Mouse (Mus musculus): ENCODE data around the gene Braf. TPM values are rescaled to one million over a fixed set of nuclear protein-coding genes. Genes with fewer than 3 reads are reported as not detected.

Gene Braf
- total RNA-seq, 4 experiments from 2014 or later, result 34.1 to 50.0 (median 43.8) TPM

DNA sequence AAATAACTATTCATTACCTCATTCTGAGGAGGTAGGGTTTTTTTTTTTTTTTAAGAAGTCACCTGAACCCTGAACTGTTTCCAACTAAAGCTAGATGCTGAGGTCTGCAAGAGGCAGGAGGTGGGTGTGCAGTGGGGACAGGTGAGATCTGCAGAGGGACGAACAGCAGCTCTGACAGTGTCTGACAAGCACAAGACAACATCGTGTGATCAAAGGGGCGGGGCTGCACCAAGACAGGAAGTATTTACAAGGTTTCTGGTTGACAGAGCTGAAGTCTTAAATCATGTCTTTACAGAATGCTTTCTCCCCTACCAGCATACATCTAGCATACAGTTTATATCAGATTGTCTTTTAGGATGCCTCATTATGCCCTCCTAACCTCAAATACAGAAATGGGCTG is 118.4 kb downstream of the Braf start:
- no peak for DNase-seq

DNA sequence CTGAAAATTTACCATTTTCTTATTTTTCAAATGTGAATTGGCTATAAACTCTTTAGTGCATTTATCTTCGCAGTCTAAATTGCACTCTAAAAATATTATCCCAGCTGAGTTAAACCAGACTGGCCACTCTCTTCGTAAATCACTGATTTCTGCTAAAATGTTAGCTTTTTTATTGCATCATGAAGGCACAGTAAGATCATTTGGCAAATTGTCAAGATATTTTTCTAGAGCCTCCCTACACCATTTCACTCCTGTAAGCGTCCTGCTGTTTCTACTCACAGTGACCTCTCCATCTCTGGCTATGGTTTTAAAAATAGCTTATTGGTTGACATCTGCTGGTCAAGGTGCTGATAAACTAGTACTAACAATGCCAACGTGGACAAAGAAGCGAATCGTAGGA is 119.2 kb downstream of the Braf start:
- DNase-seq, result no peak

DNA sequence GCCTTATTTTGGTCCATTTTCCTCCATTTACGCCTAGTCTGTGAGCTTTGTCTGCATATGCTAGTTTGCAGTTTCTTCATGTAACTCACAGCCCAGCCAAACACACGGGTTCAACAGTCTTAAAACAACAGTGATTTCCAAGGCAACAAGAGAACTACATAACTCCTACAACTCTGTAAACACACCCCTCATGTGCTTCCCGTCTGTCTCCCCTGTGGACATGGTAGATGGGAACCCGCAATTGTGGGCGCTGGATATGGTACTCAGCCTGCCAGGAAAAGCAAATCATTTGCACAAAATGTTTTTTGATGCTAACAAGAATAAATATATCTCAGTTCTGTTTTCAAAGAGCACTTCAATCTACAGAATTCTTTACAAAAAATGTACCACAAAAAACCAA is 120.7 kb downstream of the Braf start:
- DNase-seq, result no peak

DNA sequence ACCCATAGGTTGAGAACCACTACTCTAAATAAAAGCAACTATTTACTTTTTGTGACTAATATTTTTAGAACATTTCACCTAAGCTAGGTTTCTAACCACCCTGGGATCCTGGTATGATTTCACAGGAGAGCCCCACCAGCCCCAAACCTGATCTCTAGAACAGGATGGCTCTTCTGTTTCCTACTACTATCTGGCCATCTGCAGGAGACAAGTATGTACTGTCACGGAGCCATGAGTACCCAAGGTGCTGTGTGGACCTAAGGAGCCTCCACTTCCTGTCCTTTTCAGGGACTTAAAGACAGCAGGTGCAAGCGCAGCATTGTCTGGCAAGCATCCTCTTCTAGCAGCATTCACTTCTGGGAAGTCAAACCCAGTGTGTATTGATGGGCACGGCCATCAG is 123.4 kb downstream of the Braf start:
- DNase-seq, result no peak

DNA sequence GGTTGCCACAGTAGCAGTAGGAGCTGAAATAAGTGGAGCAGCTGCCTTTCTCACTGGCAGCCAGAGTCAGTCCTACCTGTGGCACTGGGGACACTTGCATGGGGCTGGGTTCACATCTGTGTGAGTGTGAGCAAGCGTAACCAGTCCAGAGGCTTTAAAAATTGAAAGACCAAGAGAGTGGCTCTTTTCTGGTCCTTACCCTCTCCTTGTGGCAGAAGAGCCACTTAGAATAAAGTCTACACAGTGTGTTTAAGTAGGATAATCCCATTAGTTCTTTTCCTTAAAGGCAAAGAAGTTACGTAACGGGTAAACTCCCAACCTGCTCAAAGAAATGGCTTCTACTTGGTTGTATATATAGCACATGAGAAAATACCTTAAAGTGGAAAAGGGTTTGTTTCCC is 124.4 kb downstream of the Braf start:
- DNase-seq, result no peak

DNA sequence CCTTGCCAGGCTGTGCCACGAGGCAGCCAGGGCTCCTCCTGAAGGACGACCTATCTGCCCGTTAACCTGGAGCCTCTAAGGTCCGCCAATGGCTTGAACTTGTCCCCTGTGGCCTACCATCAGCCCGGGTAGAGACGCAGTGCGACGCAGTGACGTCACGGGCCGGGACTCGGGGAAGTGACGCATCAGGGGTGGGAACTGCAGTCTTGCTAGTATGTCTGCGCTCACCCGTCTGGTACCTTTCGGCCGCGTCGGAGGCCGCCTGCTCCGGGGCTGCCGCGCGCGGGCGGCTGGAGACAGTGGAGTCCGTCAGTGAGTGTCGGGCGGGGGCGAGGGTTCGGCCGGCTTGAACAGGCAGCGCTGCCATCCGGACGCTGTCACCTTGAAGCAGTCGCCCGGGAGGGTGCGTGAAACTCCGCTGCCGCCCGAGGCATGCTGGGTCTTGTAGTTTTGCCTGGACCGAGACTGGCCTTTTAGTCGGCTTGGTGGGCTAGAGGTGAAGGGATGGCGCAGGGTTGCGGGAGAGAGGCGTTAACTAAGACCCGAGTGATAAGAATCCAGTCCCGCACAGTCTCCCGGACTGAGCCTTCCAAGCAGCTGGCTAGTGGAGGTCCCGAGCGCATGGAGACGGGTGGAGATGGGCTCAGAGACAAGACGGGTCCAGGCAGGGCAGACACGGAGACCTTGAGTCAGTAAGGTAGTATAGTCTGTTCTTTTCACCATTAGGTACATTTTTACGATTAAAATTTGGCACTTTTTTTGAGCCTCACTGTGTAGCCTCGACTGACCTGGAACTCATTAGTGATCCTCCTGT is 132.7 kb downstream of the Braf start, which contains the start of gene Ndufb2:
Gene Ndufb2, plus strand, starts transcription at position 174 of the 814 bp plus-strand sequence.
- DNase-seq, result peak; percentile 93

DNA sequence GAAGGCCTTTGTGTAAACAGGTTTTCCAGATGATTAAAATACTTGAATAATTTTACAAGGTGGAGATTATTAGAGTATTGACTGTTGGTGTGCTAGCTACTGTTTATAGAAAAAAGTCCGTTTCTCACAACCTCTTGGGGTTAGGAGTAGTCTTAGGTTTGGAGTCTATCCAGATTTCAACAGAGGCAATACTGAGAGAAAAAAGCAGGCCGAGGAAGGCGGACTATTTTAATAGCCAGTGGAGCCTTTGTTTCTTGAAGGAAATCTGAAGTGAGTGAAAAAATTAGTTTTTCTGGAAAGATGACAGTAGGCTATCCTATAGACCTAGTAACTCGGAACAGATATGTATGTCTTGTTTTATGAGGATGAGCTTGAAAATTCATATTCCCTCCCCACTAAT is 133.8 kb downstream of the Braf start:
- DNase-seq, result no peak

DNA sequence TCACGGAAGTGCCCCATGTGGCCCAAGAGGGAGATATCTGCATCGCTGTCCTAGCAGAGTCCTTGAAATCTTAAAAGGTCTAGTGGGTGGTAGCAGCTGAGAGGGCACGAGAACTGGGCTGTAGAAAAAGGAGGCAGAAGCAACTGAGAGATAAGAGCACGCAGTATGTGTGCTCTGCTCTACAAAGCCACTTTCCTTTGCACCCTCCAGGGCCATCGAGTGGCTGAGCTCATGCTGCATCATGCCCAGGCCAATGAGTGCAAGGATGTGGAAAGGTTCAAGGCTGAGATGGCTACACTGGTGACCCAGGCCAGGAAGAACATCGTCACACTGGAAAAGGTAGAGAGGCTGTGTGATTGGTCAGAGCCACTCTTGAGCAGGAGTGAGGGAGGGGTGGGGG is 139.7 kb downstream of the Braf start, which contains the start of gene Gm42420:
Gene Gm42420, plus strand, starts transcription at position 237 of the 400 bp plus-strand sequence.
- peak; percentile 27 for DNase-seq

DNA sequence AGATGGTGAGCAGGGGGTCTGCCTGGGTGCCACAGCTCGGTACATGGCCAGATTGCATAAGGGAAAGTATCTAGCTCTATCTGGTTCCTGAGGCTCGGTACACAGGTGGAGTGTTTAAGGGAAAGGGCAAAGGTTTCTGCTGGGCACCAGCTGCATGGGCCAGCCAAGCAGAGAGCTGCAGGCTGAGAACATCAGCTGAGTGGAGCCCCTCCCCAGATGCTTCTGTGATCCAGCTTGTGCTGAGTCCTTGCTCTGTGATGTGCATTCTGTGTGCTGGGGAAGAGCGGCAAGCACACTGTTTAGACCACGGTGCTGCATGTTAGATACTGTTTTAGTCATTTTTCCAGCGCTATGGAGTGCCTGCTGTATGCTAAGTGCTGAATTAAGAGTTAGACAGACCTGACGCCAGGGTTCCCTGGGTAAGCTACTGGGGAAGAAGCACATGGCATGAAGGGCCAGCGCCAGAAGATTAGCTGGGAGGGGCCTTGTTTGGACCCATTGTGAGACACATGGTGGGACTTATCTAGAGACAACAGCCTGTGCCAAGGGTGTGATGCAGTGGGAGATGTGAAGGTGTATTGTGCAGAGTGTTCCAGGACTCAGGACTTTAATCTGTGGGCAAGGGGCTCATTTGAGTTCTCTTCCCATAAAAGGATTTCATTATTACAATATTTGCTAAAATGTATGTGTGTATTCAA is 144.0 kb downstream of the Braf start:
- no peak for DNase-seq

DNA sequence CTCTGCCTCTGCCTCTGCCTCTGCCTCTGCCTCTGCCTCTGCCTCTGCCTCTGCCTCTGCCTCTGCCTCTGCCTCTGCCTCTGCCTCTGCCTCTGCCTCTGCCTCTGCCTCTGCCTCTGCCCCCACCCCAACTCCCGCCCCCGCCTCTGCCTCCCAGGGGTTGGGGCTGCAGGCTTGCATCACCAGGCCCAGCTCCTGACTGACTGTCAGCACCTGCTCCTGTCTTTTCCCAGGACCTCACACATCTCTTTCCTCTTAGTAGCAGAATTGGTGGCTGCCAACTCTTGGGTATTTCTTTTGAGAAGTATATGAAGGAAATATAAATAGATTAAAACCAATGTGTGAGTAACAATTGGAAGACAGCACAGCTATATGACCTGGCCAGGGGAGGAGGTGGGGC is 144.7 kb downstream of the Braf start:
- no peak for DNase-seq

DNA sequence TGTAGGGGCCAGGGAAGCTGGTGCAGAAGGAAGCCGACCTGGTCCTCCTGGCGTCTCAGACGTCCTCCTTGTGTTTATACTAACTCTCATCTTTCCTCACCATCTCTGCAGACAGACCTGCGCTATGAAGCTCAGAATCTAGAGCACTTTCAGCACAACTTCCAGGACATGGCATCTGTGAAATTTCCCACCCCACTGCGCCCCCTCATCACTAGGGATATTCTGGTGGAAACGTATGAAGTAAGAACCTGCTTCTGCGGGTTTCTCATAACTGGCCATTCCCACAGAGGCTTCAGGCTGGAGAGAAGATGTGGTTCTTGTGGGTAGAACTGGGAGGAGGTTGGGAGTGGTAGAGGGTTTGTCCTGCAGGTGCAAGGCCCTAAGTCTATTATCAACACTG is 145.7 kb downstream of the Braf start:
- DNase-seq, result no peak

DNA sequence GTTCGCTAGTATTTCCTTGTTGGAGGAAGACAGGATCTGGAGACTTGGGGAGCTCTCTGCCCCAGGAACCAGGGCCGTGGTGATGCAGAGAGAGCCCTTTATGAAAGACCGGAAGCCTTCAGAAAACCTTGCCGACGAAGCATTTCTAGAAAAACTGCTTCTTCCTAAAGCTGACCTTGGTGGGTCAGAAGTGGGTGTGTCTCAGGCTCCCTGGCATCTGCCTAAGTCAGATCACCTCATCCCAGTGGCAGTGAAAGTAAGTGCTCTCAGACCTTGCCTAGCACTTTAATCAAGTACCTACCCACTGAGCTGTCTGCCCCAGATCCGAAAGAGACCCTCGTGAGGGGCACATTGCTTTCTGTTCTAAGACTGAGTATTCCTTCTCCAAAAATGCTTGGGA is 150.3 kb downstream of the Braf start:
- DNase-seq, result no peak

DNA sequence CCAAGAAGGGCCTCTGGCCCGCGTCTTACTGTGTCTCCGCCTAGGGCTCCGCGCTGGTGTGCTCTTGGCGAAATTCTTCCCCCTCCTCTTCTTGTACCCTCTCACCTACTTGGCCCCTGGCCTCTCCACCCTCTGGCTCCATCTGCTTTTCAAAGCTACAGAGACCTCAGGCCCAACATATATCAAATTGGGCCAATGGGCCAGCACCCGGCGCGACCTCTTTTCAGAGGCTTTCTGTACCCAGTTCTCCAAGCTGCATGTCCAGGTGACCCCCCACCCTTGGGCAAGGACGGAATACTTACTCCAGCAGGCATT is 150.8 kb downstream of the Braf start:
- DNase-seq, result no peak

DNA sequence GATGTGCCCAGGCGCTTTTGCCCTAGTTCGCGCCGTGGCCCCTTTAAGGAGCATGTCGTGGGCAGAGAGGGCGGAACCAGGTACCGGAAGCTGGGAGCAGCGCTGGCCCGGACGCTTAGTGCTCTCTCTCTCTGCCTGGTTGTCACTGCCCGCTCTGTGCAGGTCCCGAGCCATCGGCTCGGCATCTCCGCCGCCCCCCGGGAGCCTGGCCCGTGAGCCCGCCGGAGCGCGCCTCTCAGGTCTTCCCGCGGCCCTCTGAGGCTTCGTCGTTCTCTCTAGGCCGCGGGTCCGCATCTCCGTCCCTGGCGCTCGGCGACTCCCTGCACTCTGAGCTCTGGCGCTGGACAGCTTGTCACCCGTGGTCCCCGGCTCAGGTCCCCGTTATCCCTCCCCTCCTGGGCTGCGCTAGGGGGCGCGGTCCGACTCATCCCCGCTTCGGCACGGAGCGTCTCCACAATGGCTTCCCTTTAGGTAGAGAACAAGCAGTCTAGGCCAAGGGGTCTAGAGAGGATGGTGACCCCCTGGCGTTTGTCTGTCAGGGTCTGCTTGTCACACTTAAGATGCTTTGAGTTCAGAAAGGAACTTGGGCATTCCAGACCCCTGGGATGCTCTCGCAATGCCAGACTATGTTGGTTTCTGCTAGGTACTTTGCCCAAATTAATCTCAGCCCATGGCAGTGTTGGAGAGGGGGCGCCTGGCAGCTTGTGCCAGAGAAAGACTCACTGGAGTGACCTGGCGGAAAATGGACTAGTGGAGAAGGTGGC is 151.3 kb downstream of the Braf start, which contains the start of gene Adck2:
Gene Adck2, plus strand, starts transcription at position 83 of the 764 bp plus-strand sequence.
- peak; percentile 75 for DNase-seq

DNA sequence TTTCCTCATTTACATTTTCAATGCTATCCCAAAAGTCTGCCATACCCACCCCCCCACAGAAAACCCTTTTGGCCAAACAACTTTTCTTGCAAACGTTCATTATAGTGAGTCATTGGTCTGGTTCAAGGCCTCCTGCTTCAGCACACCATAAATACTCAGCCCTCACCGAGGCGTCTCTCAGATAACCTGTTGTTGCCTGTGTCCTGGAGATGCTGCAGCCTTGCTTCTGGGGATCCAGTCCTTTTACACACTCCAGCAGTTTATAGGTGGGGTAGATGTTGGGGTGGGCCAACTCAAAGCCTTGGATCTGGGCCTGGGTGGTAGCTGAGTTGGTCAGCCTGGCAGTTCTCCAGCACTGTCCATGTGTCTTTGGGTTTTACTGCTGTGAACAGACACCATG is 154.8 kb downstream of the Braf start:
- DNase-seq, result peak; percentile 43

DNA sequence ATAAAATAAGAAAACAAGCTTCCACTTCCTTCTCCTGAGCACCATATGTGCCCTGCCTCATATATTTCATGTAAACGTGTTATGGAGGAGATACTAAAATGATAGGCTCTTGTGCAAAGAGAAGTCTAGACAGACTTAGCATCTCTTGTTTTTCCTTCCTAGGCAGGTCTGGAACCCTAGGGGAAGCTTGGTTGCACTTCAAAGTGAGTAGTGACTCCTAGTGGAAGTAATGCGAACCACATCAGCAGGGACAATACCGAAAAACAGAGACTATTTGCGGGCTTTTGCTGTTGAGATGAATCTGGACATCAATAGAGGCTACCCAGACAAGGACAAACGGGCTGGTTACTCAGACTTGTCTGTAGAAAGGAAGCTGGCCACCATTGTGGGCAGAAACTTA is 157.7 kb downstream of the Braf start:
- no peak for DNase-seq

DNA sequence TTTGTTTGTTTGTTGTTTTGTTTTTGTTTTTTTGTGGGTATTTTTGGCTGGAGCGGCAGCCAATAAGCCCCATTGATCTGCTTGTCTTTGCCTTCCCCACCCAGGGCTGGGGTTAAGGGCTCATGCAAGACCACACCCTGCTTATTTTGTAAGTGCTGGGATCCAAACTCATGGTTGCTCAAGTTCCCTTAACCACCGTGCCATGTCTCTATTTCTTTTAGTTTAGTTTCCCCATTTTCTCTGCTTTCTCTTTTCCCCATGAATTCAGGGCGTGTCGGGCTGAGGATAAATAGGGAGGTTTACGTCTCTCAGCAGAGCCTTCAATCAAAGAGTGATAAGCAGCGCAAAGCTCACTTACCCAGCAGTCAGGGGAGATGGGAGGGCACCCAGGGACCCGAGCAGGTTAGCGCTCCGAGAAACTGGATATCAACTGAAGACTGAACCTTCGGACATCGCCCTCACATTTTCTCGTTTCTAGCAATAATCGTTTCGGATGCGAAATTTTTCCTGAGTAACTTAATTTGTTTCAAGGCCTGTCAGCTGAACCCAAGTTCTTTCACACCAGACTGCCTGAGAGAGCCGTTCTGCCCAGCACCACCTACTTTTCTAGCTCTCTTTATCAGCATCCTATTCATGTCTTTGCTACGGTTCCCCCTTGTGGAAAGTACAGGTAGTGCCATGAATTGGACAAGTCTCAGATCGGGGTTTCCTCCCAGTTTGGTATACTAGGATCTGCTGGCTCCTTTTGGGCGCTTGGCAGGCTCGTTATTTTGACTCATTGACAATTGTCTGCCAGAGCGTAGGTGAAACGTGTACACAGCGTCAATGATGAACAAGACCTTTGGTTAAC is 162.9 kb downstream of the Braf start:
- peak; percentile 68 for DNase-seq

DNA sequence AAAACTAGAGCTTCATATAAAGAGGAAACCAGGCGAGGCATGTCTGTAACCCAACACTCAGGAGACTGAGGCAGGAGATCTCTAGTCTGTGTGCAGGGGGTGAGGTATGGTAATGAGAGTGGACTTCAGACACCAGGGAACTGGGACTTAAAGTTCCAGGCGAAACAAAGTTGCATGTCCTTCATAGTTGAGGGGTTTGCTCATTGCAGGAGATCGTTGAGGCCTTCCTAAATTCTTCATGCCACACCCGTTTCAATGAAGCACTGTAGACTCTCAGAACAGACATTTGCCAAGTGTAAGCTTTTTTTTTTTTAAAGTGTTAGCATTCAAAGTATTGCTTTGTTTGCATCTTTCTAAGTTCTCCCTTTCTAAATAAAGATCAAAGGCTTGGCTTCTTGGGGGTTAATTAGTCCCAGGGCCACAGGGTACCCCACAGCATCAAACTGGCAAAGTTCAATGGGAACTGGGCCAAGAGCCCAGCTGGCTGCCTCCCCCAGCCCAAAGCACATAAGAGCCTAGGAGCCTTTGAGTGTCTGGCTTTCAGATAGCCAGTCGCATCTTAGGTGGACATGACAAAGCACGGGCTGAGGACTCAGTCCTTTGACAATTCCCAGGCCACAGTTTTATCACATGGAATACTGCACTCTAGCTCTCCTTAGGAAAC is 165.9 kb downstream of the Braf start:
- no peak for DNase-seq

DNA sequence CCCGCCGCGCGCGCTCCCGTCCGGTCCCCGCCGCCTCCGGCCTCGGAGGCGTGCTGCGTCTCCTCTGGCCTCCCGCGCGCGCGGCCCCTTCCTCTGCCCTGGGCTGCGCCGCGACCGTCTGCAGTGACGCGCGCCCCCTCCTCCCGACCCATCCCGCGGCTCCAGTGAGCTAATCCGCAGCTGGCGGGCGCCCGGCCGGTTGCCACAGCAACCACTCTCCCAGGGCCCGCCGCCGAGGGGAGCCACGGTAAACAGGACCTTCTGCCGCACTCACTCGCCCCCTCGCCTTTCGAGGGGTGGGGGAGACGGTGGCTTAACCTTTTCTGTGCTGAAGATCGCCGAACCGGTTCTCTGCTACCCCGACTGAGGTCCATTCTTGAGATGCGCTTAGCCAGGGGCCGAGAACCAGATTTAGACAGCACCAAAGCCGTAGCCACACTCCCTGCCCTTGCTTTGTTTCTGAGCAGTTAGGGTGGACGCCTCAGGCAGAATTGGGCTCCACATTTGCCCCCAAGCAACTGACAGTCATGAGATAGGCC is 167.5 kb downstream of the Braf start, which contains the start of gene Dennd2a:
Gene Dennd2a, minus strand, starts transcription at position 145 of the 539 bp plus-strand sequence.
- DNase-seq, result peak; percentile 35

DNA sequence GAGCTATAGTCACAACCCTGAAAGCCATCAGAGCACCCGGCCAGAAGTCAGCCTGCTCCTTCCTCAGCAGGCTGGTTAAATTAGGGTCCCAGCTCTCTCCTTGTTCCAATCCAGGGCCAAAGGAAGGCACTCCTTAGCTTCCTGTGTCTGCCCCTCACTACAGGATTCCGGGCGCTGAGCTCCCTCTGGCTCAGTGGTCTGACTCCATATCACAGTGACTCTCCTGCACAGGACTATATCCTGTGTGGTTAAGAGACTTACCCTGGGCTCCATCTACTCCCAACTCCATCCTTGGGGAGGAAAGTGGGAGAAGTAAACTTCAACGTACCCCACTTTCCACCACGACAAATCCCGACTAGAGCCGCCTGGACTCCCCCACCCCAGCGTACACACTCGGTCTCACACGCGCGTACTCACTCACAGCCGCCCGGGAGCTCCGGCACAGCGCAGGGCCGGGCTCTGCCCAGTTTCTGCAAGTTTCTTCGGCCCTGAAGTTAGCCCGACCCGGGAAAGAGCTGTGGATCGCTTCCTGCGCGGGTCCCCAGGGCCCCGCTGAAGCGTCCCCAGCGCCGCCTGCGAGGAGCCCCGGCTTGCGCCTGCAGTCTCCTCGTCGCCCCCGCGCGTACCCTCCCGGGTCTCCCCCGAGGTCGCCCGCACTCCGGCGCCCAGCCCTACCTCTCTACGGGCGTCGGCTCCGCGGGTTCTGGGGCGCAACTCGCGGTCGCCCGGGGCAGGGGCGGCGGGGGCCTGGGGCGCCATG is 168.2 kb downstream of the Braf start:
- no peak for DNase-seq

DNA sequence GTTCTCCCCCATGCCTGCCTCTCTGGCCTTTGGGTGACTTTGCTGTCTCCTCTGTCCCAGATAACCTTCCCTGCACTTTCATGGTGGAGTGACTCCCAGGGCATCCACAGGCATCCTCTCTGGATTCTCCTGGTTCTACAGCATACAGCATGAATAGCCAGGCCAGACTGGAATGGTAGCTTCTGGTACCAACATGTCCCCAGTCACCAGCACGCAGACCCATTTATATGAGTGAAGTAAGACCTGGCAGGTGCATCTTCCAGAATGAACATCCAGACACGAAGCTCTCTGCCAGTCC is 169.7 kb downstream of the Braf start:
- no peak for DNase-seq
